Mouse (Mus musculus): Measurements from ENCODE around the gene 4930447F04Rik. TPM values are rescaled to one million over a fixed set of nuclear protein-coding genes. Genes with fewer than 3 reads are reported as not detected.

Gene 4930447F04Rik
- not detected in 2 replicates for total RNA-seq (2012; rRNA removed)

DNA sequence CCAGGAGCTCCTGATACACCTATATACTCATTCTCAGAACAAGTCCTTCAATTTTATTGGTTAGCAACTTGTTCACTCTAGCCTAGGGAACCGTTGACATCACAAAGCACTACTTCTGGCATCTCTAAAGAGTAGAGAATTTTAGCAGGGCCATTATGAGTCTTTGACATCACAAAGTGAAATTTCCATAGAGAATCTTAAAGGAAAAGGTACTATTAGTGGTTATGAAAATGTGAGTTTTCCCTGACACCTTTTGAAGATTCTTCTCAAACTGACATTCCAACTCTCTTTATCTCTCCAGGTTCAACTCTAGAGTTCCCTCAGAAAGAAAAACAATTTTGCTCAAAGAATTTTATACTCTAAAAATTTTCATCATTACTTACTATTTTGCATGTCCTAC is at the start of gene 4930447F04Rik:
TSS of gene 4930447F04Rik (minus strand) at position 101 of the 400 bp plus-strand sequence.
- no peaks in the 10 kb centered on the region for H3K36me3 ChIP-seq (ENCODE audit: control insufficient read depth, insufficient read depth, low read length, poor library complexity, severe bottlenecking)
- no peak for TF ChIP-seq HCFC1 (IDR thresholded peaks at IDR 0.05; ENCODE audit: borderline replicate concordance, insufficient read depth, low read length)
- in situ Hi-C loops (cut with MboI; ENCODE audit: low sequenced_read_pairs in 2 of 2, unreplicated experiment in 2 of 2) = no loop called here
- H3K4me1 ChIP-seq (ENCODE audit: control insufficient read depth in 2 of 2, insufficient read depth in 2 of 2, low read length in 2 of 2, poor library complexity in 1 of 2) = no peaks in the 10 kb centered on the region
- no peaks in the 10 kb centered on the region for H3K9me3 ChIP-seq (ENCODE audit: control insufficient read depth, insufficient read depth, low read depth, low read length)
- DNase-seq (ENCODE audit: low read depth, low spot score) = no peak
- H3K4me3 ChIP-seq (ENCODE audit: insufficient read depth in 1 of 2, low read depth in 1 of 2, low read length in 2 of 2, poor library complexity in 1 of 2, severe bottlenecking in 1 of 2) = no peak within 1 kb of the TSS
- H3K9ac ChIP-seq (ENCODE audit: insufficient read depth, low read depth, low read length, poor library complexity, severe bottlenecking) = no peak within 1 kb of the TSS
- no peak within 1 kb of the TSS for H3K27ac ChIP-seq (ENCODE audit: insufficient read depth, low read depth, low read length, poor library complexity, severe bottlenecking)
